Mouse (Mus musculus): ENCODE results near the gene Pigk.

- TF ChIP-seq CTCF (IDR thresholded peaks at IDR 0.05; ENCODE audit: borderline replicate concordance, extremely low read depth, insufficient read depth, insufficient read length) (no peak), POLR2A (IDR thresholded peaks at IDR 0.05; ENCODE audit: borderline replicate concordance, extremely low read depth, insufficient read depth, insufficient read length, poor library complexity, severe bottlenecking) (no peak)
Measured at GRCm38 (mm10) chr3:152888116-152888515, 174.2 kb downstream of the Pigk start.

Data from brain, embryonic 14.5 days (tissue).